Mouse (Mus musculus) forebrain, embryonic 13.5 days (tissue): Measurements from ENCODE around the gene Cckbr. TPM values are rescaled to one million over a fixed set of nuclear protein-coding genes. Genes with fewer than 3 reads are reported as not detected.

Experiments
- ATAC-seq: fragments of 200-750 bp; cut with Nextera tagmentation; 2 replicates; pipeline ENCODE4 v1.8.0; 2017
- H3K27ac ChIP-seq: fragments of 300-500 bp; sonication (generic); 2 replicates; pipeline ENCODE4 v1.5.1; 2015; ENCODE audit warnings: inconsistent platforms, mild to moderate bottlenecking, moderate library complexity
- H3K27me3 ChIP-seq: fragments of 300-500 bp; sonication (generic); 2 replicates; pipeline ENCODE4 v1.6.1; 2015; ENCODE audit warnings: mild to moderate bottlenecking, inconsistent platforms
- H3K36me3 ChIP-seq: fragments of 300-500 bp; sonication (generic); 2 replicates; pipeline ENCODE4 v1.6.1; 2015; ENCODE audit warnings: mild to moderate bottlenecking, inconsistent platforms; ENCODE audit not compliant: poor library complexity, severe bottlenecking
- H3K4me1 ChIP-seq: fragments of 300-500 bp; sonication (generic); 2 replicates; pipeline ENCODE4 v1.6.1; 2015; ENCODE audit warnings: inconsistent platforms
- H3K4me2 ChIP-seq: fragments of 300-500 bp; sonication (generic); 2 replicates; pipeline ENCODE4 v1.6.1; 2015; ENCODE audit warnings: inconsistent platforms, mild to moderate bottlenecking, moderate library complexity
- H3K4me3 ChIP-seq: fragments of 300-500 bp; sonication (generic); 2 replicates; pipeline ENCODE4 v1.5.1; 2015; ENCODE audit warnings: mild to moderate bottlenecking, inconsistent platforms
- H3K9ac ChIP-seq: fragments of 300-500 bp; sonication (generic); 2 replicates; pipeline ENCODE4 v1.6.1; 2015; ENCODE audit warnings: mild to moderate bottlenecking, inconsistent platforms
- H3K9me3 ChIP-seq: fragments of 300-500 bp; sonication (generic); replicated peaks from 2 replicates; pipeline ENCODE4 v1.6.1; 2016; ENCODE audit warnings: inconsistent platforms
- WGBS: fragments of 180-500 bp; shearing (Covaris S2); methylation state at CpG from one replicate; pipeline ENCODE4 v1.1.7; 2015; 5-methylcytosine and 5-hydroxymethylcytosine counted together
- polyA plus RNA-seq: library from polyadenylated mRNA; unstranded; fragments of >200 nt; fragmentation: Nextera tagmentation; extraction: Ambion mirVana; gene quantifications from 2 replicates; pipeline ENCODE4 v1.2.1, GENCODE M21; 2015

Gene Cckbr
- polyA plus RNA-seq, 1 experiment from 2014 or later, result 0.21 TPM

- ATAC-seq, result peak; percentile 67
- no peak overlapping the region for H3K4me2 ChIP-seq
- no peaks in the 10 kb centered on the region for H3K27me3 ChIP-seq
- no peaks in the 10 kb centered on the region for H3K9me3 ChIP-seq
- 63% methylated on average over 5 of the region's 5 CpGs for WGBS
- no peak overlapping the region for H3K9ac ChIP-seq
- H3K4me1 ChIP-seq, result peaks cover 3% of the 10 kb centered on the region; the same call in 1 of the 2 replicates
- no peak overlapping the region for H3K4me3 ChIP-seq
- H3K27ac ChIP-seq, result no peak overlapping the region
- H3K36me3 ChIP-seq, result no peaks in the 10 kb centered on the region
Measured at GRCm38 (mm10) chr7:105513845-105514291, 88.3 kb downstream of the Cckbr start.

GRCm38 (mm10) chr7:105514561-105514960 is 89.0 kb downstream of the Cckbr start:
- H3K4me3 ChIP-seq, result no peak overlapping the region
- WGBS, result 56% methylated on average over 5 of the region's 5 CpGs
- no peak; the same call in none of the 2 replicates for ATAC-seq
- H3K4me2 ChIP-seq, result no peak overlapping the region
- no peak overlapping the region for H3K27ac ChIP-seq
- H3K9ac ChIP-seq, result no peak overlapping the region
- H3K9me3 ChIP-seq, result no peaks in the 10 kb centered on the region
- H3K27me3 ChIP-seq, result no peaks in the 10 kb centered on the region
- no peaks in the 10 kb centered on the region for H3K36me3 ChIP-seq
- H3K4me1 ChIP-seq, result peaks cover 3% of the 10 kb centered on the region; the same call in 1 of the 2 replicates

- no peaks in the 10 kb centered on the region for H3K9me3 ChIP-seq
- no peaks in the 10 kb centered on the region for H3K36me3 ChIP-seq
- peaks cover 3% of the 10 kb centered on the region; the same call in 1 of the 2 replicates for H3K4me1 ChIP-seq
- 10% methylated on average over 5 of the region's 5 CpGs for WGBS
- H3K4me2 ChIP-seq, result no peak overlapping the region
- no peaks in the 10 kb centered on the region for H3K27me3 ChIP-seq
- no peak overlapping the region for H3K9ac ChIP-seq
- no peak overlapping the region for H3K27ac ChIP-seq
- peak; percentile 54; the same call in 1 of the 2 replicates for ATAC-seq
- H3K4me3 ChIP-seq, result no peak overlapping the region
Measured at GRCm38 (mm10) chr7:105515178-105515577, 89.6 kb downstream of the Cckbr start.

- H3K36me3 ChIP-seq, result no peaks in the 10 kb centered on the region
- no peaks in the 10 kb centered on the region for H3K27me3 ChIP-seq
- no peak for ATAC-seq
- no peak overlapping the region for H3K4me3 ChIP-seq
- no peak overlapping the region for H3K4me2 ChIP-seq
- no peaks in the 10 kb centered on the region for H3K9me3 ChIP-seq
- no peak overlapping the region for H3K9ac ChIP-seq
- H3K27ac ChIP-seq, result no peak overlapping the region
- H3K4me1 ChIP-seq, result peaks cover 3% of the 10 kb centered on the region; the same call in 1 of the 2 replicates
- 32% methylated on average over 9 of the region's 9 CpGs for WGBS
Measured at GRCm38 (mm10) chr7:105516669-105517360, 91.3 kb downstream of the Cckbr start.

GRCm38 (mm10) chr7:105519336-105519735 is 93.8 kb downstream of the Cckbr start:
- WGBS, result 76% methylated on average over 11 of the region's 11 CpGs
- Histone ChIP-seq H3K9me3 (no peaks in the 10 kb centered on the region), H3K27me3 (no peaks in the 10 kb centered on the region), H3K36me3 (no peaks in the 10 kb centered on the region), H3K4me3 (no peak overlapping the region), H3K9ac (no peak overlapping the region), H3K4me1 (peaks cover 3% of the 10 kb centered on the region; the same call in 1 of the 2 replicates), H3K27ac (no peak overlapping the region), H3K4me2 (no peak overlapping the region)
- no peak for ATAC-seq

- Histone ChIP-seq H3K4me2 (no peak overlapping the region), H3K9ac (no peak overlapping the region), H3K4me1 (peaks cover 3% of the 10 kb centered on the region; the same call in 1 of the 2 replicates), H3K4me3 (no peak overlapping the region), H3K9me3 (no peaks in the 10 kb centered on the region), H3K27ac (no peak overlapping the region), H3K36me3 (no peaks in the 10 kb centered on the region), H3K27me3 (no peaks in the 10 kb centered on the region)
- ATAC-seq, result no peak
- 77% methylated on average over 2 of the region's 2 CpGs for WGBS
Measured at GRCm38 (mm10) chr7:105519771-105520170, 94.2 kb downstream of the Cckbr start.

- Histone ChIP-seq H3K27ac (no peak overlapping the region), H3K9ac (no peak overlapping the region), H3K4me2 (no peak overlapping the region), H3K4me1 (no peaks in the 10 kb centered on the region), H3K9me3 (no peaks in the 10 kb centered on the region), H3K4me3 (no peak overlapping the region), H3K36me3 (no peaks in the 10 kb centered on the region), H3K27me3 (no peaks in the 10 kb centered on the region)
- no peak for ATAC-seq
- 41% methylated on average over 6 of the region's 6 CpGs for WGBS
Measured at GRCm38 (mm10) chr7:105520201-105520600, 94.7 kb downstream of the Cckbr start.

Other genes starting within 250 kb of the Cckbr start
- not detected in 2 replicates for gene Olfr685, start 239.7 kb upstream of the Cckbr start, polyA plus RNA-seq
- not detected in 2 replicates for gene Olfr686, start 218.2 kb upstream of the Cckbr start, polyA plus RNA-seq
- not detected in 2 replicates for gene Olfr688, start 137.6 kb upstream of the Cckbr start, polyA plus RNA-seq
- not detected in 2 replicates for gene Olfr689, start 114.6 kb upstream of the Cckbr start, polyA plus RNA-seq
- not detected in 2 replicates for gene Olfr690, start 91.6 kb upstream of the Cckbr start, polyA plus RNA-seq
- gene Olfr691, start 83.5 kb upstream of the Cckbr start, polyA plus RNA-seq, result not detected in 2 replicates
- gene Olfr692, start 57.5 kb upstream of the Cckbr start, polyA plus RNA-seq, result not detected in 2 replicates
- not detected in 2 replicates for gene Gm5901, start 50.7 kb upstream of the Cckbr start, polyA plus RNA-seq
- 44.9 and 45.5 TPM in 2 replicates for gene Fam160a2, start 25.7 kb upstream of the Cckbr start, polyA plus RNA-seq
- gene Cnga4, start 21.2 kb upstream of the Cckbr start, polyA plus RNA-seq, result not detected in 2 replicates
- 18.2 and 19.7 TPM in 2 replicates for gene Cavin3, start 56.6 kb downstream of the Cckbr start, polyA plus RNA-seq
- gene Smpd1, start 128.6 kb downstream of the Cckbr start, polyA plus RNA-seq, result 48.5 and 53.9 TPM in 2 replicates
- gene Apbb1, start 155.9 kb downstream of the Cckbr start, polyA plus RNA-seq, result 186 and 199 TPM in 2 replicates
- gene Hpx, start 174.4 kb downstream of the Cckbr start, polyA plus RNA-seq, result 0.26 TPM in 1 of 2 replicates, not detected in the other
- 45.0 and 51.6 TPM in 2 replicates for gene Trim3, start 207.8 kb downstream of the Cckbr start, polyA plus RNA-seq
- gene Timm10b, start 214.3 kb downstream of the Cckbr start, polyA plus RNA-seq, result 154 and 163 TPM in 2 replicates
- 76.1 and 76.4 TPM in 2 replicates for gene Arfip2, start 214.7 kb downstream of the Cckbr start, polyA plus RNA-seq
- gene Gm45799, start 214.8 kb downstream of the Cckbr start, polyA plus RNA-seq, result 7.7 and 17.8 TPM in 2 replicates
- 0.98 and 1.0 TPM in 2 replicates for gene Dnhd1, start 225.1 kb downstream of the Cckbr start, polyA plus RNA-seq